Mouse (Mus musculus) midbrain, embryonic 10.5 days (tissue): Measurements from ENCODE around the gene Fam189b. TPM values are rescaled to one million over a fixed set of nuclear protein-coding genes. Genes with fewer than 3 reads are reported as not detected.

Experiments
- DNase-seq: peaks from one replicate; pipeline ENCODE4 v3.0.0-alpha.2; 2017; ENCODE audit warnings: low spot score
- H3K27ac ChIP-seq: fragments of 300-500 bp; sonication (generic); replicated peaks from 2 replicates; pipeline ENCODE4 v1.5.1; 2016; ENCODE audit warnings: mild to moderate bottlenecking
- H3K27me3 ChIP-seq: fragments of 300-500 bp; sonication (generic); 2 replicates; pipeline ENCODE4 v1.6.1; 2016; ENCODE audit warnings: low read depth, mild to moderate bottlenecking; ENCODE audit not compliant: poor library complexity, severe bottlenecking
- H3K36me3 ChIP-seq: fragments of 300-500 bp; sonication (generic); 2 replicates; pipeline ENCODE4 v1.6.1; 2016; ENCODE audit warnings: mild to moderate bottlenecking, moderate library complexity
- H3K4me1 ChIP-seq: fragments of 300-500 bp; sonication (generic); 2 replicates; pipeline ENCODE4 v1.6.1; 2016
- H3K4me3 ChIP-seq: fragments of 300-500 bp; sonication (generic); 2 replicates; pipeline ENCODE4 v1.5.1; 2016; ENCODE audit warnings: mild to moderate bottlenecking, moderate library complexity
- H3K9me3 ChIP-seq: fragments of 300-500 bp; sonication (generic); replicated peaks from 2 replicates; pipeline ENCODE4 v1.6.1; 2016; ENCODE audit warnings: mild to moderate bottlenecking
- WGBS: fragments of 180-500 bp; shearing (Covaris S2); methylation state at CpG from one replicate; pipeline ENCODE4 v1.1.7; 2016; 5-methylcytosine and 5-hydroxymethylcytosine counted together
- polyA plus RNA-seq: library from polyadenylated mRNA; unstranded; fragments of >200 nt; fragmentation: Nextera tagmentation; extraction: Ambion mirVana; gene quantifications from 2 replicates; pipeline ENCODE4 v1.2.1, GENCODE M21; 2016

Fam189b gene
- polyA plus RNA-seq, 1 experiment from 2014 or later = 31.0 TPM

GRCm38 (mm10) chr3:89228180-89228549, 45.2 kb downstream of the Fam189b start:
- under 1% methylated on average over 20 of the region's 20 CpGs for WGBS
- Histone ChIP-seq H3K27me3 (peaks cover 33% of the 10 kb centered on the region), H3K4me1 (peaks cover 67% of the 10 kb centered on the region), H3K4me3 (peak overlapping the region; percentile 89), H3K36me3 (peaks cover 39% of the 10 kb centered on the region), H3K9me3 (no peaks in the 10 kb centered on the region), H3K27ac (peak overlapping the region; percentile 99)
- peak; percentile 91 for DNase-seq

- WGBS = 36% methylated on average over 10 of the region's 10 CpGs
- Histone ChIP-seq H3K36me3 (peaks cover 39% of the 10 kb centered on the region), H3K9me3 (no peaks in the 10 kb centered on the region), H3K4me3 (peak within 1 kb of the TSS; percentile 89), H3K27me3 (peaks cover 33% of the 10 kb centered on the region), H3K4me1 (peaks cover 60% of the 10 kb centered on the region), H3K27ac (peak within 1 kb of the TSS; percentile 99)
- no peak for DNase-seq
Measured at GRCm38 (mm10) chr3:89228836-89229235, 45.9 kb downstream of the Fam189b start, which contains the start of gene Muc1. Gene Muc1 (plus strand): TSS chr3:89229057.

GRCm38 (mm10) chr3:89229276-89229675, 46.3 kb downstream of the Fam189b start:
- H3K27ac ChIP-seq = peak overlapping the region; percentile 99; the same call in 1 of the 2 replicates
- 63% methylated on average over 4 of the region's 4 CpGs for WGBS
- H3K9me3 ChIP-seq = no peaks in the 10 kb centered on the region
- peaks cover 39% of the 10 kb centered on the region for H3K36me3 ChIP-seq
- H3K4me1 ChIP-seq = peaks cover 56% of the 10 kb centered on the region
- peak overlapping the region; percentile 89; the same call in 1 of the 2 replicates for H3K4me3 ChIP-seq
- DNase-seq = no peak
- H3K27me3 ChIP-seq = peaks cover 33% of the 10 kb centered on the region

GRCm38 (mm10) chr3:89230561-89230960, 47.6 kb downstream of the Fam189b start:
- DNase-seq = no peak
- Histone ChIP-seq H3K4me3 (no peak overlapping the region), H3K27me3 (peaks cover 33% of the 10 kb centered on the region), H3K27ac (peak overlapping the region; percentile 4; the same call in 1 of the 2 replicates), H3K9me3 (no peaks in the 10 kb centered on the region), H3K36me3 (peaks cover 38% of the 10 kb centered on the region), H3K4me1 (peaks cover 43% of the 10 kb centered on the region)
- 92% methylated on average over 2 of the region's 2 CpGs for WGBS

DNA sequence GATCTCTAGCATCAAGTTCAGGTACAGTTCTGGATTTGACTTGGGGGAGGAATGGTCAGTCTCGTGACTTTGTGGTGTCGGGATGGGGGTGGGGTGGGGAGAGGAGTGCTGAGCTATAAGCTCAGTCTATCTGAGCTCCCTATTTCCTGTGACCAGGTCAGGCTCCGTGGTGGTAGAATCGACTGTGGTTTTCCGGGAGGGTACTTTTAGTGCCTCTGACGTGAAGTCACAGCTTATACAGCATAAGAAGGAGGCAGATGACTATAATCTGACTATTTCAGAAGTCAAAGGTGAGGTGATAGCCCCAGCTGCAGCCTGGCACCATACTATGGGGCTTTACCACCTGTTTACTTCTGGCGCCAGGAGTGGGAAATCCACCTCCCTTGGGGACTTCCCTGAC, 48.4 kb downstream of the Fam189b start:
- Histone ChIP-seq H3K4me1 (peaks cover 35% of the 10 kb centered on the region), H3K4me3 (no peak overlapping the region), H3K9me3 (no peaks in the 10 kb centered on the region), H3K27me3 (peaks cover 33% of the 10 kb centered on the region), H3K27ac (no peak overlapping the region), H3K36me3 (peaks cover 40% of the 10 kb centered on the region)
- 72% methylated on average over 7 of the region's 7 CpGs for WGBS
- DNase-seq = no peak

DNA sequence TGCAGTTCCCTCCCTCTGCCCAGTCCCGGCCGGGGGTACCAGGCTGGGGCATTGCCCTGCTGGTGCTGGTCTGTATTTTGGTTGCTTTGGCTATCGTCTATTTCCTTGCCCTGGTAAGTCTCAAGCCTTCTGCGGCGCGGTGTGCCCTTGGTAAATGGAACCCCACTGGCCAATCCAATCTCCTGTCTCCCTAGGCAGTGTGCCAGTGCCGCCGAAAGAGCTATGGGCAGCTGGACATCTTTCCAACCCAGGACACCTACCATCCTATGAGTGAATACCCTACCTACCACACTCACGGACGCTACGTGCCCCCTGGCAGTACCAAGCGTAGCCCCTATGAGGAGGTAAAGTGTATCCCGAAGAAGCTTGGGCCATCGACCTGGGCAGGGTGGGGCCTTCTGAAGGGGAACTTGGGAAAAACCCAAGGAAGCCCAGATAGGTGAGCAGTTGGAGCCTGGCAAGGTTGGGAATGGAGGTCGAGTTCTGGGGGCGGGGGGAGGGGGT, 48.9 kb downstream of the Fam189b start:
- 78% methylated on average over 16 of the region's 16 CpGs for WGBS
- DNase-seq = no peak
- H3K27me3 ChIP-seq = peaks cover 33% of the 10 kb centered on the region
- H3K4me3 ChIP-seq = no peak overlapping the region
- H3K36me3 ChIP-seq = peaks cover 44% of the 10 kb centered on the region
- H3K27ac ChIP-seq = no peak overlapping the region
- peaks cover 33% of the 10 kb centered on the region for H3K4me1 ChIP-seq
- no peaks in the 10 kb centered on the region for H3K9me3 ChIP-seq

- 73% methylated on average over 6 of the region's 6 CpGs for WGBS
- Histone ChIP-seq H3K4me1 (peaks cover 26% of the 10 kb centered on the region), H3K4me3 (no peak overlapping the region), H3K27ac (no peak overlapping the region), H3K36me3 (peaks cover 49% of the 10 kb centered on the region), H3K9me3 (no peaks in the 10 kb centered on the region), H3K27me3 (peaks cover 33% of the 10 kb centered on the region)
- no peak for DNase-seq
Measured at GRCm38 (mm10) chr3:89232614-89233013, 49.7 kb downstream of the Fam189b start.

DNA sequence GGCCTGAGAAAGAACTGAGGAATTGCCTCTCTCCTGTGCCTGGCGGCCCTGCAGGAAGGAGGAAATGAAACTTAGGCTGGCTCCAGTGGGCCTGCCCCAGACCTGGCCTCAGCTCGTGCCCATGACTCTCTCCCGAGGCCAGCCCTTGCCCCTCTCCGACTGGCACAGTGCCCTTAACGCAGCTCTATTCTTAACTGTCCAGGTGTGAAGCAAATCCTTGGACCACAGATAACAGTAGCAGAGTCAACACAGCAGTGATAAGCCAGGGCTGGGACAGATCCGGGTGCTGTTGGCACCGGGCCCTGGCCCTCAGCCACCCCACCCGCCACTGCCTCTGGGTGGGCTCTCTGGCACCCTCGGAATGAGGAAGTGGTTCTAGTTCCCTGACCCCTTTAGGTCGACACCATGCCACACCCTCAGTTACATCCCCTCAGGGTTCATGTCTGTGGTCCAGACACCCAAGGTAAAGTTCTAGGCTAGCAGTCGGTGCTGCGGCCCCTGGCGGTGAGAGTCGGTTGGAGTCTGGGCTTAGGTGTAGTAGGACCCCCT, 50.7 kb downstream of the Fam189b start:
- Histone ChIP-seq H3K36me3 (peaks cover 59% of the 10 kb centered on the region), H3K27me3 (peaks cover 32% of the 10 kb centered on the region), H3K4me1 (peaks cover 21% of the 10 kb centered on the region), H3K9me3 (no peaks in the 10 kb centered on the region), H3K4me3 (no peak overlapping the region), H3K27ac (0 out of 2 replicates have a peak overlapping the region, but pooled peaks have one; percentile 25)
- WGBS = 87% methylated on average over 14 of the region's 14 CpGs
- DNase-seq = no peak

DNA sequence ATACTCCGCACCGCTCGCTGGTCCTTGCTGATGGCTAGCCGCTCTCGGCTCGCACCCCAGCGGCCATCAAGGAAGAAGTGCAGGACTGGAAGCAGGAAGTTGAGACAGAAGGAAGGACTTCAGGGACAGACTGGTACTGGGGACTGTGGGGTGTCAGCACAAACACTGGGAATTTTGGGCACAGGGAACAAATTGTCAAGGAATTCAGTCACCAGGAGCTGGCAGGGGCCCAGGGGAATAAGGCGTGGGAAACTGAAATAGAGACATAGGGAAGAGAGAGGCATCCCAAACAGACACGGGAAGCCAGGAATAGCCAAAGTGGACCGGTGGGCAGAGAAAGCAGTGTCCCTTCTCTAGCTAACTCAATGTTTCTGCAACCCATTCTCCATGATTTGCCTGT, 53.6 kb downstream of the Fam189b start:
- Histone ChIP-seq H3K27me3 (peaks cover 4% of the 10 kb centered on the region; the same call in 1 of the 2 replicates), H3K4me3 (no peak overlapping the region), H3K36me3 (peaks cover 54% of the 10 kb centered on the region), H3K4me1 (peaks cover 14% of the 10 kb centered on the region; the same call in 1 of the 2 replicates), H3K9me3 (no peaks in the 10 kb centered on the region), H3K27ac (no peak overlapping the region)
- WGBS = 91% methylated on average over 10 of the region's 10 CpGs
- DNase-seq = no peak

GRCm38 (mm10) chr3:89237682-89238081, 54.7 kb downstream of the Fam189b start:
- H3K27ac ChIP-seq = peak overlapping the region; percentile 42
- no peaks in the 10 kb centered on the region for H3K9me3 ChIP-seq
- no peak for DNase-seq
- 95% methylated on average over 21 of the region's 21 CpGs for WGBS
- H3K4me1 ChIP-seq = peaks cover 7% of the 10 kb centered on the region
- peaks cover 60% of the 10 kb centered on the region for H3K36me3 ChIP-seq
- H3K27me3 ChIP-seq = no peaks in the 10 kb centered on the region; the same call in 1 of the 2 replicates
- H3K4me3 ChIP-seq = no peak overlapping the region

- H3K4me1 ChIP-seq = peaks cover 11% of the 10 kb centered on the region
- no peaks in the 10 kb centered on the region for H3K9me3 ChIP-seq
- no peak for DNase-seq
- H3K36me3 ChIP-seq = peaks cover 57% of the 10 kb centered on the region
- WGBS = 79% methylated on average over 12 of the region's 12 CpGs
- no peak overlapping the region for H3K4me3 ChIP-seq
- no peak overlapping the region for H3K27ac ChIP-seq
- peaks cover 3% of the 10 kb centered on the region for H3K27me3 ChIP-seq
Measured at GRCm38 (mm10) chr3:89238494-89238893, 55.6 kb downstream of the Fam189b start.
